Mouse (Mus musculus) heart, adult 8-10 months (tissue): ENCODE data around the gene Tnfrsf13c. TPM values are rescaled to one million over a fixed set of nuclear protein-coding genes. Genes with fewer than 3 reads are reported as not detected.

Source experiments
- DNase-seq: peaks from one replicate; pipeline ENCODE4 v3.0.0; 2022; ENCODE audit warnings: low spot score
- total RNA-seq, 4 experiments: library from RNA; stranded (reverse); gene quantifications; 2 replicates each; pipeline ENCODE4 v1.2.4; 2022

The Tnfrsf13c gene
- total RNA-seq, 4 experiments from 2014 or later = 0.26 TPM; not detected in 3

- no peak for DNase-seq
These were observed 15.9 kb downstream of the Tnfrsf13c start for GRCm38 (mm10) chr15:82208307-82208706.

GRCm38 (mm10) chr15:82207504-82208219, 16.5 kb downstream of the Tnfrsf13c start:
- no peak for DNase-seq

- DNase-seq = no peak
These were observed 17.1 kb downstream of the Tnfrsf13c start for GRCm38 (mm10) chr15:82207105-82207459.

- peak; percentile 72 for DNase-seq
These were observed 17.6 kb downstream of the Tnfrsf13c start for GRCm38 (mm10) chr15:82206365-82207104.

GRCm38 (mm10) chr15:82204680-82205371, 19.3 kb downstream of the Tnfrsf13c start:
- DNase-seq = no peak

- DNase-seq = no peak
These were observed 20.4 kb downstream of the Tnfrsf13c start for GRCm38 (mm10) chr15:82203611-82204351.

- DNase-seq = no peak
These were observed 21.1 kb downstream of the Tnfrsf13c start for GRCm38 (mm10) chr15:82203090-82203489.

- no peak for DNase-seq
These were observed 22.1 kb downstream of the Tnfrsf13c start for GRCm38 (mm10) chr15:82202086-82202485.

- DNase-seq = no peak
These were observed 24.6 kb downstream of the Tnfrsf13c start for GRCm38 (mm10) chr15:82199546-82199945.

- no peak for DNase-seq
These were observed 25.8 kb downstream of the Tnfrsf13c start for GRCm38 (mm10) chr15:82198342-82198741.

- DNase-seq = no peak
These were observed 26.2 kb downstream of the Tnfrsf13c start for GRCm38 (mm10) chr15:82197937-82198336.

- no peak for DNase-seq
These were observed 26.9 kb downstream of the Tnfrsf13c start for GRCm38 (mm10) chr15:82197246-82197750.

- DNase-seq = no peak
These were observed 27.9 kb downstream of the Tnfrsf13c start for GRCm38 (mm10) chr15:82196300-82196699.

GRCm38 (mm10) chr15:82192617-82193016, 31.6 kb downstream of the Tnfrsf13c start:
- DNase-seq = no peak

GRCm38 (mm10) chr15:82188481-82189240, 35.5 kb downstream of the Tnfrsf13c start:
- peak; percentile 22 for DNase-seq

- no peak for DNase-seq
These were observed 36.2 kb downstream of the Tnfrsf13c start for GRCm38 (mm10) chr15:82187924-82188323.

- DNase-seq = no peak
These were observed 36.8 kb downstream of the Tnfrsf13c start for GRCm38 (mm10) chr15:82187401-82187800.

GRCm38 (mm10) chr15:82186931-82187330, 37.2 kb downstream of the Tnfrsf13c start:
- DNase-seq = no peak

GRCm38 (mm10) chr15:82186131-82186530, 38.0 kb downstream of the Tnfrsf13c start:
- DNase-seq = peak; percentile 24

- DNase-seq = no peak
These were observed 38.9 kb downstream of the Tnfrsf13c start for GRCm38 (mm10) chr15:82185062-82185783.
